Mouse (Mus musculus): ENCODE results near the gene Calr4. TPM values are rescaled to one million over a fixed set of nuclear protein-coding genes. Genes with fewer than 3 reads are reported as not detected.

The Calr4 gene
- polyA plus RNA-seq, 1 experiment from 2014 or later: 0.11 TPM

DNA sequence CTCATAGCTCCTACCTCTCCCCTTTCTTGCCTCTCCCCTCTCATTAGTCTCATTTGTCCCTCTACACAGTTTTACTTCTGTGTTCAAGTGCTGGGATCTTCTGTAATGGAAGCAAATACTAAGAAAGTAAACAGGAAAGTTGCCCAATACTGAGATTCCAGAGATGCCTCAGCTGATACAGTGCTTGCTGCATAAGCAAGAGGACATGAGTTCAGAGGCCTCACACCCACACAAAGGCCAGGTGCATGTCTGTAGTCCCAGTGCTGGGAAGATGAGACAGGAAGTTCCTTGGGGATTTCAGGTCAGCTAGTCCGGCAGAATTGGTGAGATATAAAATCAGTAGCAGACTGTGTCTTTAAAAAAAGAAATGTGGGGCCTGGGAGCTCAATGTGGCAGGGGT is 29.9 kb upstream of the Calr4 start:
- Histone ChIP-seq H3K9me3 (ENCODE audit: control insufficient read depth, low read length) (no peaks in the 10 kb centered on the region), H3K27ac (ENCODE audit: low read depth, low read length) (no peak overlapping the region), H3K9ac (ENCODE audit: low read length) (no peak overlapping the region), H3K27me3 (ENCODE audit: control insufficient read depth, insufficient read depth, low read length) (no peaks in the 10 kb centered on the region), H3K4me1 (ENCODE audit: control insufficient read depth, insufficient read depth, low read length) (peaks cover 9% of the 10 kb centered on the region), H3K36me3 (ENCODE audit: control insufficient read depth, insufficient read depth, low read length) (no peaks in the 10 kb centered on the region), H3K4me3 (ENCODE audit: low read depth, low read length) (no peak overlapping the region), H3K4me2 (no peak overlapping the region)
- WGBS: 79% methylated on average over 1 of the region's 1 CpGs
- DNase-seq (ENCODE audit: low spot score, missing footprints): no peak
- no peak for ATAC-seq (ENCODE audit: low FRiP score)

DNA sequence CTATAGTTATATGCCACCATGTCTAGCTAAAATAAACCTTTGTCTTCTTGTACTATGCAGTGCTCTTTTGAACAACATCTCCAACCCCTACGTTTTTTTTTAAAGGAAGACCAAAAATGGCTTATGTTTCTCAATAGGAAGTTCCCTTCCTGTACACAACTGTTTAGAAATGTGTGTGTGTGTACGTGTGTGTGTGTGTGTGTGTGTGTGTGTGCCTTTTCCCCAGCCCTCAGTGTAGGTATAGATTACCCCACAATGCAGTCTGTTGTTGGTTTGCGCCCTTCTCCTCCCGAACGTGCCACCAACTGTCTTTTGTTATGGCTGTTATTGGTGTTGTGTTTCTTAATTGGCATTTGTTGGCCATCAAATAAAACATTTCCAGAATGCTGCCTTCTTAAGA is 26.8 kb upstream of the Calr4 start:
- Histone ChIP-seq H3K36me3 (ENCODE audit: control insufficient read depth, insufficient read depth, low read length) (no peaks in the 10 kb centered on the region), H3K4me2 (no peak overlapping the region), H3K4me3 (ENCODE audit: low read depth, low read length) (no peak overlapping the region), H3K9ac (ENCODE audit: low read length) (no peak overlapping the region), H3K4me1 (ENCODE audit: control insufficient read depth, insufficient read depth, low read length) (no peaks in the 10 kb centered on the region; the same call in 1 of the 2 replicates), H3K27ac (ENCODE audit: low read depth, low read length) (no peak overlapping the region), H3K9me3 (ENCODE audit: control insufficient read depth, low read length) (no peaks in the 10 kb centered on the region), H3K27me3 (ENCODE audit: control insufficient read depth, insufficient read depth, low read length) (no peaks in the 10 kb centered on the region)
- WGBS: 84% methylated on average over 5 of the region's 5 CpGs
- ATAC-seq (ENCODE audit: low FRiP score): no peak
- DNase-seq (ENCODE audit: low spot score, missing footprints): no peak

GRCm38 (mm10) chr4:109210253-109210652 is 24.0 kb upstream of the Calr4 start:
- Histone ChIP-seq H3K9me3 (ENCODE audit: control insufficient read depth, low read length) (no peaks in the 10 kb centered on the region), H3K27ac (ENCODE audit: low read depth, low read length) (no peak overlapping the region), H3K4me3 (ENCODE audit: low read depth, low read length) (no peak overlapping the region), H3K9ac (ENCODE audit: low read length) (no peak overlapping the region), H3K27me3 (ENCODE audit: control insufficient read depth, insufficient read depth, low read length) (no peaks in the 10 kb centered on the region), H3K36me3 (ENCODE audit: control insufficient read depth, insufficient read depth, low read length) (no peaks in the 10 kb centered on the region), H3K4me2 (no peak overlapping the region), H3K4me1 (ENCODE audit: control insufficient read depth, insufficient read depth, low read length) (no peaks in the 10 kb centered on the region)
- DNase-seq (ENCODE audit: low spot score, missing footprints) (no peak), ATAC-seq (ENCODE audit: low FRiP score) (no peak)
- 83% methylated on average over 2 of the region's 2 CpGs for WGBS

DNA sequence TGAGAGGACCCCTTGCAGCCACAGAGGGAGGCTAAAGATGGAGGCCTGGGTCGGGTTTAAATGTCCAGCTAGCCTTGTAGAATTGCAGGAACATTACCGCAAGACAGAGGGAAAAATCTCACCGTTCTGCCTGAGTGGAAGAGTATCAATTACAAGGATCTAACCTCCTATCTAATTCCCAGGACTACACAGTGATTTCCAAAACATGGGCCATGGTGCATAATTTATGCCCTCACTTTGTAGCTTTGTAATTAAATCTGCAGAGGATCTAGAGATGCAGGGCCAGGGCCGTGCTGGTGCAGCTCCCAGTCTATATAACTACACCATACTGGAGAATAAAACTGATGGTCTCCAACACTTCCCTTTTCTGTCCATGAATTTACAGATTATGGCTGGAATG is 23.4 kb upstream of the Calr4 start:
- no peaks in the 10 kb centered on the region for H3K27me3 ChIP-seq (ENCODE audit: control insufficient read depth, insufficient read depth, low read length)
- no peaks in the 10 kb centered on the region for H3K36me3 ChIP-seq (ENCODE audit: control insufficient read depth, insufficient read depth, low read length)
- no peak overlapping the region for H3K4me3 ChIP-seq (ENCODE audit: low read depth, low read length)
- H3K27ac ChIP-seq (ENCODE audit: low read depth, low read length): no peak overlapping the region
- no peak overlapping the region for H3K4me2 ChIP-seq
- WGBS: 65% methylated on average over 4 of the region's 4 CpGs
- H3K9ac ChIP-seq (ENCODE audit: low read length): no peak overlapping the region
- H3K9me3 ChIP-seq (ENCODE audit: control insufficient read depth, low read length): no peaks in the 10 kb centered on the region
- H3K4me1 ChIP-seq (ENCODE audit: control insufficient read depth, insufficient read depth, low read length): no peaks in the 10 kb centered on the region
- DNase-seq (ENCODE audit: low spot score, missing footprints) (no peak), ATAC-seq (ENCODE audit: low FRiP score) (no peak)

DNA sequence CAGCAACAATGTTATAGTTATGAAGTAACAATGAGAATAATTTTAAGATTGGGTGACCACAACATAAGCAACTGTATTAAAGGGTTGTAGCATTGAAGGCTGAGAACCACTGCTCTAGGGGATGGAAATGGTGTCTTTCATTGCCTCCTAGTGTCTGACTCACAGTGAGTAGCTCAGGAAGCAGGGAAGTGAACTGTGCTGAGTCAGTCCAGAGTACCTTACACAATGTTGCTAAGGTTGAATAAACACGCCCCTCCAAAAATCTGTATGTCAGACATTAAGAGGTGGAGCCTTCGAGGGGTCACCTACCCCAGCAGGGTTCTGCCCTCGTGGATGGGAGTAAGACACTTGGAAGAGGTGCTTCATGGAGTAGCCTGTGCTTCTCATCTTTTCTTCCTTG is 20.3 kb upstream of the Calr4 start:
- Histone ChIP-seq H3K4me2 (no peak overlapping the region), H3K27me3 (ENCODE audit: control insufficient read depth, insufficient read depth, low read length) (no peaks in the 10 kb centered on the region), H3K9me3 (ENCODE audit: control insufficient read depth, low read length) (no peaks in the 10 kb centered on the region), H3K4me3 (ENCODE audit: low read depth, low read length) (no peak overlapping the region), H3K9ac (ENCODE audit: low read length) (no peak overlapping the region), H3K4me1 (ENCODE audit: control insufficient read depth, insufficient read depth, low read length) (no peaks in the 10 kb centered on the region), H3K27ac (ENCODE audit: low read depth, low read length) (no peak overlapping the region), H3K36me3 (ENCODE audit: control insufficient read depth, insufficient read depth, low read length) (no peaks in the 10 kb centered on the region)
- ATAC-seq (ENCODE audit: low FRiP score): no peak
- WGBS: 73% methylated on average over 3 of the region's 3 CpGs
- DNase-seq (ENCODE audit: low spot score, missing footprints): no peak

- no peak overlapping the region for H3K4me3 ChIP-seq (ENCODE audit: low read depth, low read length)
- DNase-seq (ENCODE audit: low spot score, missing footprints) (no peak), ATAC-seq (ENCODE audit: low FRiP score) (no peak)
- no peak overlapping the region for H3K4me2 ChIP-seq
- WGBS: 76% methylated on average over 7 of the region's 7 CpGs
- H3K9ac ChIP-seq (ENCODE audit: low read length): no peak overlapping the region
- no peaks in the 10 kb centered on the region for H3K27me3 ChIP-seq (ENCODE audit: control insufficient read depth, insufficient read depth, low read length)
- no peaks in the 10 kb centered on the region for H3K4me1 ChIP-seq (ENCODE audit: control insufficient read depth, insufficient read depth, low read length)
- H3K9me3 ChIP-seq (ENCODE audit: control insufficient read depth, low read length): no peaks in the 10 kb centered on the region
- H3K36me3 ChIP-seq (ENCODE audit: control insufficient read depth, insufficient read depth, low read length): no peaks in the 10 kb centered on the region
- no peak overlapping the region for H3K27ac ChIP-seq (ENCODE audit: low read depth, low read length)
Observed at GRCm38 (mm10) chr4:109218008-109218407, 16.3 kb upstream of the Calr4 start.

DNA sequence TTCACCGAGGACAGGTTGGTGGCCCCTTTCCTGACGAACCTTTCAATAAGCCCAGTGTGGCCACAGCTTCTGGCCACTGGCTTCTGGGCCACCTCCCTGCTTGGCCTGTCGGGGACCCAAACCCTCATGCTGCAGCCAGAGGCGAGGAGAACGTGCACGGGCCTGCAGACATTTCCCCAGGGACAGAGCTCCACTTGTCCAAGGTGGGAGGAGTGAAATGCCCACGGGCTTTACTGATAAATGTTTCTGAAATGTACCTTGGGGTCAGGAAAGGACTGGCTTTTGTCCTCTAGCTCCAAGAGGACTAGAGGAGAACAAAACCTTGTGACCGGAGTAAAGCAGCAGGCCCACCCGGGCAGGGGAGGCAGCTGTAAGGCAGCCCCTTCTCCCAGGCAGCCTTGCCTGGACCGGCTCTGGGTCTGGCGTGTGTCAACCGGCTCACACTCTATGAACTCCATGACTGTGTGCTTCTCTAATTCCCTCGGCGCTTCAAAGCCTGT is 13.8 kb upstream of the Calr4 start:
- H3K4me3 ChIP-seq (ENCODE audit: low read depth, low read length): no peak overlapping the region
- no peak overlapping the region for H3K4me2 ChIP-seq
- no peak overlapping the region for H3K27ac ChIP-seq (ENCODE audit: low read depth, low read length)
- H3K27me3 ChIP-seq (ENCODE audit: control insufficient read depth, insufficient read depth, low read length): no peaks in the 10 kb centered on the region
- H3K36me3 ChIP-seq (ENCODE audit: control insufficient read depth, insufficient read depth, low read length): no peaks in the 10 kb centered on the region
- H3K9me3 ChIP-seq (ENCODE audit: control insufficient read depth, low read length): no peaks in the 10 kb centered on the region
- 78% methylated on average over 14 of the region's 14 CpGs for WGBS
- DNase-seq (ENCODE audit: low spot score, missing footprints) (no peak), ATAC-seq (ENCODE audit: low FRiP score) (no peak)
- no peaks in the 10 kb centered on the region for H3K4me1 ChIP-seq (ENCODE audit: control insufficient read depth, insufficient read depth, low read length)
- no peak overlapping the region for H3K9ac ChIP-seq (ENCODE audit: low read length)

- Histone ChIP-seq H3K4me1 (ENCODE audit: control insufficient read depth, insufficient read depth, low read length) (no peaks in the 10 kb centered on the region), H3K27me3 (ENCODE audit: control insufficient read depth, insufficient read depth, low read length) (no peaks in the 10 kb centered on the region), H3K36me3 (ENCODE audit: control insufficient read depth, insufficient read depth, low read length) (no peaks in the 10 kb centered on the region), H3K4me2 (no peak overlapping the region), H3K27ac (ENCODE audit: low read depth, low read length) (no peak overlapping the region), H3K4me3 (ENCODE audit: low read depth, low read length) (no peak overlapping the region), H3K9ac (ENCODE audit: low read length) (no peak overlapping the region), H3K9me3 (ENCODE audit: control insufficient read depth, low read length) (no peaks in the 10 kb centered on the region)
- 91% methylated on average over 3 of the region's 3 CpGs for WGBS
- ATAC-seq (ENCODE audit: low FRiP score) (no peak), DNase-seq (ENCODE audit: low spot score, missing footprints) (no peak)
Observed at GRCm38 (mm10) chr4:109222001-109222400, 12.3 kb upstream of the Calr4 start.

- H3K9ac ChIP-seq (ENCODE audit: low read length): no peak overlapping the region
- DNase-seq (ENCODE audit: low spot score, missing footprints): no peak
- no peak overlapping the region for H3K4me2 ChIP-seq
- 73% methylated on average over 13 of the region's 13 CpGs for WGBS
- no peak overlapping the region for H3K4me3 ChIP-seq (ENCODE audit: low read depth, low read length)
- no peak overlapping the region for H3K27ac ChIP-seq (ENCODE audit: low read depth, low read length)
- ATAC-seq (ENCODE audit: low FRiP score): peak; percentile 71; the same call in 1 of the 2 replicates
- H3K9me3 ChIP-seq (ENCODE audit: control insufficient read depth, low read length): no peaks in the 10 kb centered on the region
- H3K36me3 ChIP-seq (ENCODE audit: control insufficient read depth, insufficient read depth, low read length): no peaks in the 10 kb centered on the region
- H3K4me1 ChIP-seq (ENCODE audit: control insufficient read depth, insufficient read depth, low read length): no peaks in the 10 kb centered on the region
- no peaks in the 10 kb centered on the region for H3K27me3 ChIP-seq (ENCODE audit: control insufficient read depth, insufficient read depth, low read length)
Observed at GRCm38 (mm10) chr4:109224762-109225552, 9.3 kb upstream of the Calr4 start.

Data from midbrain, embryonic 11.5 days (tissue).